Mouse (Mus musculus) limb, embryonic 10.5 days (tissue): ENCODE measurements at regions not wholly inside any gene's neighbourhood (a gene's known extent, or its start where the extent isn't known, plus 50 kb on each side); places are given as distances from the start of the nearest gene placed in this dataset.

Experiments
- DNase-seq: peaks from one replicate; pipeline ENCODE4 v3.0.0-alpha.2; 2017; ENCODE audit warnings: low spot score
- H3K27ac ChIP-seq: fragments of 300-500 bp; sonication (generic); 2 replicates; pipeline ENCODE4 v1.5.1; 2016; ENCODE audit warnings: mild to moderate bottlenecking
- H3K27me3 ChIP-seq: fragments of 300-500 bp; sonication (generic); 2 replicates; pipeline ENCODE4 v1.6.1; 2016; ENCODE audit warnings: low read depth, mild to moderate bottlenecking; ENCODE audit not compliant: poor library complexity, severe bottlenecking
- H3K36me3 ChIP-seq: fragments of 300-500 bp; sonication (generic); 2 replicates; pipeline ENCODE4 v1.6.1; 2016; ENCODE audit warnings: mild to moderate bottlenecking, moderate library complexity
- H3K4me1 ChIP-seq: fragments of 300-500 bp; sonication (generic); 2 replicates; pipeline ENCODE4 v1.6.1; 2016
- H3K4me3 ChIP-seq: fragments of 300-500 bp; sonication (generic); 2 replicates; pipeline ENCODE4 v1.5.1; 2016; ENCODE audit warnings: mild to moderate bottlenecking, moderate library complexity
- H3K9me3 ChIP-seq: fragments of 300-500 bp; sonication (generic); replicated peaks from 2 replicates; pipeline ENCODE4 v1.6.1; 2016; ENCODE audit warnings: mild to moderate bottlenecking
- WGBS: fragments of 180-500 bp; shearing (Covaris S2); methylation state at CpG from one replicate; pipeline ENCODE4 v1.1.7; 2016; 5-methylcytosine and 5-hydroxymethylcytosine counted together

GRCm38 (mm10) chr1:13856998-13857397 is 2236.1 kb downstream of the 4930444P10Rik start:
- Histone ChIP-seq H3K27me3 (no peaks in the 10 kb centered on the region), H3K4me3 (no peak overlapping the region), H3K36me3 (no peaks in the 10 kb centered on the region), H3K27ac (no peak overlapping the region), H3K9me3 (no peaks in the 10 kb centered on the region), H3K4me1 (peaks cover 57% of the 10 kb centered on the region)
- no peak for DNase-seq
- 80% methylated on average over 2 of the region's 2 CpGs for WGBS

- DNase-seq = no peak
- Histone ChIP-seq H3K4me3 (no peak overlapping the region), H3K9me3 (no peaks in the 10 kb centered on the region), H3K36me3 (no peaks in the 10 kb centered on the region), H3K27ac (no peak overlapping the region), H3K27me3 (0 out of 2 replicates have a peak, but pooled peaks cover 9% of the 10 kb centered on the region), H3K4me1 (peaks cover 15% of the 10 kb centered on the region)
- WGBS = 65% methylated on average over 5 of the region's 5 CpGs
Observed at GRCm38 (mm10) chr1:13851144-13851543, 2242.0 kb downstream of the 4930444P10Rik start.

GRCm38 (mm10) chr1:13849071-13849470 is 2244.1 kb downstream of the 4930444P10Rik start:
- DNase-seq = no peak
- Histone ChIP-seq H3K36me3 (no peaks in the 10 kb centered on the region), H3K9me3 (no peaks in the 10 kb centered on the region), H3K27ac (no peak overlapping the region), H3K4me3 (no peak overlapping the region), H3K4me1 (peaks cover 10% of the 10 kb centered on the region), H3K27me3 (peaks cover 18% of the 10 kb centered on the region; the same call in 1 of the 2 replicates)
- 83% methylated on average over 4 of the region's 4 CpGs for WGBS

- H3K27ac ChIP-seq = no peak overlapping the region; the same call in 1 of the 2 replicates
- peaks cover 10% of the 10 kb centered on the region for H3K4me1 ChIP-seq
- no peaks in the 10 kb centered on the region for H3K9me3 ChIP-seq
- no peaks in the 10 kb centered on the region for H3K36me3 ChIP-seq
- 65% methylated on average over 15 of the region's 15 CpGs for WGBS
- peak; percentile 38 for DNase-seq
- H3K27me3 ChIP-seq = peaks cover 33% of the 10 kb centered on the region
- H3K4me3 ChIP-seq = no peak overlapping the region
Observed at GRCm38 (mm10) chr1:13846336-13846865, 2246.7 kb downstream of the 4930444P10Rik start.

GRCm38 (mm10) chr1:13840309-13840622 is 2252.9 kb downstream of the 4930444P10Rik start:
- peaks cover 5% of the 10 kb centered on the region for H3K4me1 ChIP-seq
- WGBS = 96% methylated on average over 1 of the region's 1 CpGs
- peaks cover 52% of the 10 kb centered on the region for H3K27me3 ChIP-seq
- no peak overlapping the region for H3K4me3 ChIP-seq
- no peak for DNase-seq
- H3K36me3 ChIP-seq = no peaks in the 10 kb centered on the region
- H3K9me3 ChIP-seq = no peaks in the 10 kb centered on the region
- no peak overlapping the region for H3K27ac ChIP-seq

- H3K9me3 ChIP-seq = no peaks in the 10 kb centered on the region
- H3K4me3 ChIP-seq = no peak overlapping the region
- WGBS = 60% methylated on average over 11 of the region's 11 CpGs
- H3K36me3 ChIP-seq = no peaks in the 10 kb centered on the region
- H3K27ac ChIP-seq = no peak overlapping the region
- H3K27me3 ChIP-seq = peaks cover 50% of the 10 kb centered on the region
- DNase-seq = no peak
- peaks cover 10% of the 10 kb centered on the region for H3K4me1 ChIP-seq
Observed at GRCm38 (mm10) chr1:13839619-13840308, 2253.4 kb downstream of the 4930444P10Rik start.

- DNase-seq = peak; percentile 63
- Histone ChIP-seq H3K27me3 (peaks cover 56% of the 10 kb centered on the region), H3K36me3 (no peaks in the 10 kb centered on the region), H3K4me1 (peaks cover 23% of the 10 kb centered on the region), H3K9me3 (no peaks in the 10 kb centered on the region), H3K4me3 (no peak overlapping the region), H3K27ac (no peak overlapping the region)
- 62% methylated on average over 12 of the region's 12 CpGs for WGBS
Observed at GRCm38 (mm10) chr1:13834860-13835840, 2258.0 kb downstream of the 4930444P10Rik start.

- 39% methylated on average over 4 of the region's 4 CpGs for WGBS
- Histone ChIP-seq H3K4me3 (no peak overlapping the region), H3K4me1 (peaks cover 10% of the 10 kb centered on the region), H3K27me3 (0 out of 2 replicates have a peak, but pooled peaks cover 5% of the 10 kb centered on the region), H3K27ac (no peak overlapping the region), H3K9me3 (no peaks in the 10 kb centered on the region), H3K36me3 (no peaks in the 10 kb centered on the region)
- DNase-seq = no peak
Observed at GRCm38 (mm10) chr1:13807786-13808185, 2285.3 kb downstream of the 4930444P10Rik start.

GRCm38 (mm10) chr1:13800460-13800859 is 2292.7 kb downstream of the 4930444P10Rik start:
- no peaks in the 10 kb centered on the region for H3K4me1 ChIP-seq
- DNase-seq = no peak
- 89% methylated on average over 1 of the region's 1 CpGs for WGBS

GRCm38 (mm10) chr1:13798848-13799247 is 2294.3 kb downstream of the 4930444P10Rik start:
- no peaks in the 10 kb centered on the region for H3K36me3 ChIP-seq
- no peak for DNase-seq
- no peaks in the 10 kb centered on the region for H3K9me3 ChIP-seq
- no peak overlapping the region for H3K4me3 ChIP-seq
- no peak overlapping the region for H3K27ac ChIP-seq
- H3K4me1 ChIP-seq = no peaks in the 10 kb centered on the region
- 85% methylated on average over 1 of the region's 1 CpGs for WGBS
- H3K27me3 ChIP-seq = 0 out of 2 replicates have a peak, but pooled peaks cover 8% of the 10 kb centered on the region

More at GRCm38 (mm10) chr1:13800460-13800859, 2292.7 kb downstream of the 4930444P10Rik start:
- Histone ChIP-seq H3K27me3 (0 out of 2 replicates have a peak, but pooled peaks cover 8% of the 10 kb centered on the region), H3K36me3 (no peaks in the 10 kb centered on the region), H3K4me3 (no peak overlapping the region), H3K9me3 (no peaks in the 10 kb centered on the region), H3K27ac (no peak overlapping the region)

GRCm38 (mm10) chr1:13795196-13795595 is 2297.9 kb downstream of the 4930444P10Rik start:
- Histone ChIP-seq H3K27me3 (peaks cover 3% of the 10 kb centered on the region; the same call in 1 of the 2 replicates), H3K4me1 (no peaks in the 10 kb centered on the region), H3K36me3 (0 out of 2 replicates have a peak, but pooled peaks cover 1% of the 10 kb centered on the region), H3K27ac (no peak overlapping the region), H3K4me3 (no peak overlapping the region), H3K9me3 (peaks cover 7% of the 10 kb centered on the region)
- no peak for DNase-seq

GRCm38 (mm10) chr1:13789318-13790085 is 2303.6 kb downstream of the 4930444P10Rik start:
- Histone ChIP-seq H3K4me3 (no peak overlapping the region), H3K9me3 (peaks cover 7% of the 10 kb centered on the region), H3K27me3 (peaks cover 41% of the 10 kb centered on the region), H3K27ac (no peak overlapping the region), H3K4me1 (no peaks in the 10 kb centered on the region), H3K36me3 (0 out of 2 replicates have a peak, but pooled peaks cover 1% of the 10 kb centered on the region)
- 45% methylated on average over 13 of the region's 13 CpGs for WGBS
- DNase-seq = peak; percentile 85
